Mouse (Mus musculus) left cerebral cortex, adult 2 months (tissue): ENCODE results near the gene Hs3st6. TPM values are rescaled to one million over a fixed set of nuclear protein-coding genes. Genes with fewer than 3 reads are reported as not detected.

ENCODE experiments used
- DNase-seq, 2 experiments: peaks; one replicate each; pipeline ENCODE4 v3.0.0; 2021 to 2022; ENCODE audit warnings: low spot score in 2 of 2, mixed read lengths in 1 of 2; ENCODE audit errors: extremely low spot score in 1 of 2
- H3K27ac ChIP-seq: fragments of 200-600 bp; 2 replicates; pipeline ENCODE4 v1.8.1; 2022
- H3K4me3 ChIP-seq: fragments of 200-600 bp; 2 replicates; pipeline ENCODE4 v1.8.1; 2022
- CTCF ChIP-seq: fragments of 200-600 bp; IDR thresholded peaks from 2 replicates; pipeline ENCODE4 v1.8.1; 2022; ENCODE audit warnings: antibody characterized with exemption, mild to moderate bottlenecking, moderate library complexity
- intact Hi-C: fragments of 180-260 bp; cut with DNase I; formaldehyde crosslinking; loops from one replicate; pipeline ENCODE4 v1.15.1; 2025
- total RNA-seq, 2 experiments: library from RNA; stranded (reverse); gene quantifications; 2 replicates each; pipeline ENCODE4 v1.2.3; 2021

Hs3st6 gene
- total RNA-seq, 2 experiments from 2014 or later = 0.28 to 0.29 TPM

GRCm38 (mm10) chr17:24751528-24751927 is 1.3 kb upstream of the Hs3st6 start:
- intact Hi-C loops = no loop called here
- TF ChIP-seq CTCF = no peak
- H3K4me3 ChIP-seq = no peak overlapping the region
- DNase-seq = no peak
- H3K27ac ChIP-seq = no peak overlapping the region

GRCm38 (mm10) chr17:24757394-24757793 is 4.6 kb downstream of the Hs3st6 start:
- intact Hi-C loops = no loop called here

GRCm38 (mm10) chr17:24761121-24761520 is 8.3 kb downstream of the Hs3st6 start:
- no peak for DNase-seq
- no peak overlapping the region for H3K4me3 ChIP-seq
- intact Hi-C loops = no loop called here
- H3K27ac ChIP-seq = no peak overlapping the region
- TF ChIP-seq CTCF = no peak

More at GRCm38 (mm10) chr17:24757394-24757793, 4.6 kb downstream of the Hs3st6 start:
- Histone ChIP-seq H3K4me3 (no peak overlapping the region), H3K27ac (no peak overlapping the region)
- TF ChIP-seq CTCF = no peak
- DNase-seq = no peak

- Histone ChIP-seq H3K27ac (no peak overlapping the region), H3K4me3 (no peak overlapping the region)
- DNase-seq = no peak
- no peak for TF ChIP-seq CTCF
- intact Hi-C loops = no loop called here
These were observed 12.5 kb downstream of the Hs3st6 start for GRCm38 (mm10) chr17:24765016-24765905.

- TF ChIP-seq CTCF = no peak
- DNase-seq = no peak
- Histone ChIP-seq H3K27ac (no peak overlapping the region), H3K4me3 (no peak overlapping the region)
- intact Hi-C loops = no loop called here
These were observed 13.6 kb downstream of the Hs3st6 start for GRCm38 (mm10) chr17:24766266-24766875.

GRCm38 (mm10) chr17:24769146-24769545 is 16.4 kb downstream of the Hs3st6 start:
- no peak for DNase-seq
- no peak for TF ChIP-seq CTCF
- no peak overlapping the region for H3K4me3 ChIP-seq
- intact Hi-C loops = no loop called here
- H3K27ac ChIP-seq = no peak overlapping the region

GRCm38 (mm10) chr17:24773241-24773640 is 20.5 kb downstream of the Hs3st6 start:
- intact Hi-C loops = no loop called here
- no peak for DNase-seq
- TF ChIP-seq CTCF = no peak; the same call in 1 of the 2 replicates
- no peak overlapping the region for H3K4me3 ChIP-seq
- H3K27ac ChIP-seq = no peak overlapping the region

DNA sequence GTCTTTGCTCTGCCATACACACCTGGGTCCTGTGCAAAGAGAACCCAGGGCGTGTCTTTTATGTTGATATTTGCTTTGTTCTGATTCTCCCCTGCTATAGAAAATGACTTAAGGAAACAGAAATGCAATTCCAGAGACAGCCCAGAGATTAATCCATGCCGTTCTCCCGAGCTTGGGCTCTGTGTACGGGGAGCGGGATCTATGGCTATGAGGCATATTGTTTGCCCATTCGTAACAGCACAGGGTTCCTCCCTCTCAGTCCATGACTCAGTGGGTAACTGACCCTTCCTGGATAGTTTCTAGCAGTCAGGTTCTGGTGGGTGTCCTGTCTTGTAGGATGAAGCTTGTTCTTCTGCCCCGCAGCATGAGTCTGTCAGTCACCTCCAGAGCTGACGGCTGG is 22.4 kb downstream of the Hs3st6 start:
- no peak for TF ChIP-seq CTCF
- intact Hi-C loops = no loop called here

GRCm38 (mm10) chr17:24777073-24777472 is 24.3 kb downstream of the Hs3st6 start:
- no peak for TF ChIP-seq CTCF
- H3K27ac ChIP-seq = no peak overlapping the region
- DNase-seq = no peak
- intact Hi-C loops = no loop called here
- no peak overlapping the region for H3K4me3 ChIP-seq

More for the DNA sequence above, 22.4 kb downstream of the Hs3st6 start:
- no peak overlapping the region for H3K4me3 ChIP-seq
- no peak for DNase-seq
- H3K27ac ChIP-seq = no peak overlapping the region

GRCm38 (mm10) chr17:24780821-24781220 is 28.0 kb downstream of the Hs3st6 start:
- H3K27ac ChIP-seq = no peak overlapping the region
- intact Hi-C loops = no loop called here
- no peak overlapping the region for H3K4me3 ChIP-seq
- DNase-seq = no peak
- no peak for TF ChIP-seq CTCF

DNA sequence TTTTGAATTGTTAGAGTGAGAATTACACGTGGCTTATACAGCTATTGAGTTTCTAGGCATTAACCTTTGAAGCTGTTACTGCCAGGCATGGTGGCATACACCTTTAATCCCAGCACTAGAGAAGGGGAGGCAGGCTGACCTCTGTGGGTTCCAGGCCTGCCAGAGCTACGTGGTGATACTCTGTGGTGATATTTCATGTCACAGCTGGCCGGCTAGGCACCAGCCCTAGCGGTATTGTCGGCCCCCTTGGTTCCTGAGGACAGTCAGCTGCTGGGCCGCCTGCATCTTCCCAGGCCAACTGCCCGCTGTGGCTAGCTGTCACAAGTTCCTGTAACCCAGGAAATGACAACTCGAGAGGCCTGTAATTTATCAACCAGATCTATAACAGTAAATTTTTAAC is 39.4 kb downstream of the Hs3st6 start:
- TF ChIP-seq CTCF = no peak
- Histone ChIP-seq H3K4me3 (no peak overlapping the region), H3K27ac (no peak overlapping the region)
- no peak for DNase-seq
- intact Hi-C loops = no loop called here

GRCm38 (mm10) chr17:24794791-24795190 is 42.0 kb downstream of the Hs3st6 start:
- Histone ChIP-seq H3K4me3 (no peak overlapping the region), H3K27ac (no peak overlapping the region)
- intact Hi-C loops = no loop called here
- no peak for TF ChIP-seq CTCF
- no peak for DNase-seq
